Mouse (Mus musculus) fibroblast of lung, adult 2 months (primary cell): ENCODE measurements around the gene Stx2.
A peak's percentile ranks its signal among the peaks of the same experiment; 100 is the strongest.
"Not testable (repeated sequence)": the region's sequence is repeated elsewhere in the genome, so short reads cannot be mapped to it uniquely, and the experiment has no call there.

Source experiments
- DNase-seq: peaks from one replicate; pipeline ENCODE4 v3.0.0-alpha.2; 2011; ENCODE audit warnings: low read depth

Stx2 gene

GRCm38 (mm10) chr5:129009577-129009976 lies 1.2 kb upstream of the Stx2 start:
- DNase-seq: no peak

GRCm38 (mm10) chr5:129008008-129008407 lies 366 bp downstream of the Stx2 start:
- DNase-seq: no peak

GRCm38 (mm10) chr5:129007105-129007957 lies 1.0 kb downstream of the Stx2 start:
- no peak for DNase-seq

- DNase-seq: no peak
Measured at GRCm38 (mm10) chr5:129006031-129006788, 2.2 kb downstream of the Stx2 start.

- DNase-seq: no peak
Measured at GRCm38 (mm10) chr5:129005416-129005815, 3.0 kb downstream of the Stx2 start.

GRCm38 (mm10) chr5:129002571-129003011 lies 5.8 kb downstream of the Stx2 start:
- DNase-seq: no peak

- DNase-seq: no peak
Measured at GRCm38 (mm10) chr5:129000706-129001468, 7.5 kb downstream of the Stx2 start.

- DNase-seq: no peak
Measured at GRCm38 (mm10) chr5:128987141-128987954, 21.0 kb downstream of the Stx2 start.

GRCm38 (mm10) chr5:128985946-128986345 lies 22.4 kb downstream of the Stx2 start:
- DNase-seq: no peak

GRCm38 (mm10) chr5:128984536-128984935 lies 23.8 kb downstream of the Stx2 start:
- no peak for DNase-seq

GRCm38 (mm10) chr5:128981607-128982006 lies 26.8 kb downstream of the Stx2 start:
- DNase-seq: no peak

GRCm38 (mm10) chr5:128980857-128981256 lies 27.5 kb downstream of the Stx2 start:
- DNase-seq: no peak

GRCm38 (mm10) chr5:128978957-128979356 lies 29.4 kb downstream of the Stx2 start:
- no peak for DNase-seq

- DNase-seq: not testable (repeated sequence)
Measured at GRCm38 (mm10) chr5:128977466-128977865, 30.9 kb downstream of the Stx2 start.

GRCm38 (mm10) chr5:128976266-128976665 lies 32.1 kb downstream of the Stx2 start:
- no peak for DNase-seq

- peak; percentile 33 for DNase-seq
Measured at GRCm38 (mm10) chr5:128971298-128971697, 37.1 kb downstream of the Stx2 start.

GRCm38 (mm10) chr5:128970878-128971277 lies 37.5 kb downstream of the Stx2 start:
- no peak for DNase-seq

GRCm38 (mm10) chr5:128964353-128964752 lies 44.0 kb downstream of the Stx2 start:
- no peak for DNase-seq

GRCm38 (mm10) chr5:128958916-128959315 lies 49.5 kb downstream of the Stx2 start:
- DNase-seq: no peak

- DNase-seq: not testable (repeated sequence)
Measured at GRCm38 (mm10) chr5:128954371-128954770, 54.0 kb downstream of the Stx2 start.

GRCm38 (mm10) chr5:128953278-128954070 lies 54.9 kb downstream of the Stx2 start, which contains the start of gene Rimbp2:
Gene Rimbp2 (minus strand): TSS chr5:128953486.
- no peak for DNase-seq
